Mouse (Mus musculus) embryonic facial prominence, embryonic 12.5 days (tissue): Measurements from ENCODE around the gene Negr1. TPM values are rescaled to one million over a fixed set of nuclear protein-coding genes. Genes with fewer than 3 reads are reported as not detected.
A peak's percentile ranks its signal among the peaks of the same experiment; 100 is the strongest.

Experiments
- ATAC-seq: fragments of 200-750 bp; cut with Nextera tagmentation; 2 replicates; pipeline ENCODE4 v1.8.0; 2017; ENCODE audit not compliant: insufficient number of reproducible peaks, insufficient read depth, low FRiP score, low TSS enrichment
- H3K27ac ChIP-seq: fragments of 300-500 bp; sonication (generic); 2 replicates; pipeline ENCODE4 v1.5.1; 2016; ENCODE audit warnings: mild to moderate bottlenecking
- H3K27me3 ChIP-seq: fragments of 300-500 bp; sonication (generic); 2 replicates; pipeline ENCODE4 v1.6.1; 2016; ENCODE audit warnings: mild to moderate bottlenecking, moderate library complexity
- H3K36me3 ChIP-seq: fragments of 300-500 bp; sonication (generic); 2 replicates; pipeline ENCODE4 v1.6.1; 2016; ENCODE audit warnings: mild to moderate bottlenecking
- H3K4me1 ChIP-seq: fragments of 300-500 bp; sonication (generic); 2 replicates; pipeline ENCODE4 v1.6.1; 2016
- H3K4me2 ChIP-seq: fragments of 300-500 bp; sonication (generic); replicated peaks from 2 replicates; pipeline ENCODE4 v1.6.1; 2016; ENCODE audit warnings: mild to moderate bottlenecking, moderate library complexity
- H3K4me3 ChIP-seq: fragments of 300-500 bp; sonication (generic); 2 replicates; pipeline ENCODE4 v1.5.1; 2016; ENCODE audit warnings: mild to moderate bottlenecking
- H3K9ac ChIP-seq: fragments of 300-500 bp; sonication (generic); 2 replicates; pipeline ENCODE4 v1.6.1; 2016; ENCODE audit warnings: mild to moderate bottlenecking, moderate library complexity
- H3K9me3 ChIP-seq: fragments of 300-500 bp; sonication (generic); 2 replicates; pipeline ENCODE4 v1.6.1; 2016; ENCODE audit warnings: mild to moderate bottlenecking, moderate library complexity
- WGBS: fragments of 180-500 bp; shearing (Covaris S2); methylation state at CpG from one replicate; pipeline ENCODE4 v1.1.7; 2016; 5-methylcytosine and 5-hydroxymethylcytosine counted together
- polyA plus RNA-seq: library from polyadenylated mRNA; unstranded; fragments of >200 nt; fragmentation: Nextera tagmentation; extraction: Ambion mirVana; gene quantifications from 2 replicates; pipeline ENCODE4 v1.2.1, GENCODE M21; 2016

Gene Negr1
- polyA plus RNA-seq, 1 experiment from 2014 or later: 6.0 TPM

- no peak overlapping the region for H3K27ac ChIP-seq
- H3K9ac ChIP-seq: no peak overlapping the region
- no peaks in the 10 kb centered on the region for H3K9me3 ChIP-seq
- H3K4me1 ChIP-seq: no peaks in the 10 kb centered on the region
- H3K4me3 ChIP-seq: no peak overlapping the region
- H3K36me3 ChIP-seq: no peaks in the 10 kb centered on the region
- no peak for ATAC-seq
- H3K4me2 ChIP-seq: no peak overlapping the region
- no peaks in the 10 kb centered on the region for H3K27me3 ChIP-seq
These were observed 719.7 kb downstream of the Negr1 start for GRCm38 (mm10) chr3:157281259-157281658.

- no peak overlapping the region for H3K4me2 ChIP-seq
- H3K27ac ChIP-seq: no peak overlapping the region
- no peak overlapping the region for H3K9ac ChIP-seq
- ATAC-seq: no peak
- no peaks in the 10 kb centered on the region for H3K9me3 ChIP-seq
- no peaks in the 10 kb centered on the region for H3K27me3 ChIP-seq
- H3K4me3 ChIP-seq: no peak overlapping the region
- H3K4me1 ChIP-seq: no peaks in the 10 kb centered on the region
- WGBS: 90% methylated on average over 1 of the region's 1 CpGs
- no peaks in the 10 kb centered on the region for H3K36me3 ChIP-seq
These were observed 729.7 kb downstream of the Negr1 start for GRCm38 (mm10) chr3:157291286-157291685.

GRCm38 (mm10) chr3:157297216-157297615 is 735.6 kb downstream of the Negr1 start:
- no peak overlapping the region for H3K27ac ChIP-seq
- no peaks in the 10 kb centered on the region for H3K36me3 ChIP-seq
- ATAC-seq: no peak
- H3K9me3 ChIP-seq: no peaks in the 10 kb centered on the region
- H3K4me3 ChIP-seq: no peak overlapping the region
- 69% methylated on average over 4 of the region's 4 CpGs for WGBS
- no peaks in the 10 kb centered on the region for H3K4me1 ChIP-seq
- no peak overlapping the region for H3K4me2 ChIP-seq
- no peaks in the 10 kb centered on the region for H3K27me3 ChIP-seq
- no peak overlapping the region for H3K9ac ChIP-seq

GRCm38 (mm10) chr3:157303430-157304116 is 742.0 kb downstream of the Negr1 start:
- H3K36me3 ChIP-seq: no peaks in the 10 kb centered on the region
- no peaks in the 10 kb centered on the region for H3K4me1 ChIP-seq
- 74% methylated on average over 4 of the region's 4 CpGs for WGBS
- H3K9ac ChIP-seq: no peak overlapping the region
- no peaks in the 10 kb centered on the region for H3K27me3 ChIP-seq
- no peak for ATAC-seq
- no peak overlapping the region for H3K4me2 ChIP-seq
- H3K9me3 ChIP-seq: no peaks in the 10 kb centered on the region
- no peak overlapping the region for H3K4me3 ChIP-seq
- H3K27ac ChIP-seq: no peak overlapping the region

- WGBS: 40% methylated on average over 1 of the region's 1 CpGs
- H3K4me2 ChIP-seq: no peak overlapping the region
- H3K9me3 ChIP-seq: no peaks in the 10 kb centered on the region
- H3K27ac ChIP-seq: no peak overlapping the region
- no peak overlapping the region for H3K9ac ChIP-seq
- no peak overlapping the region for H3K4me3 ChIP-seq
- no peaks in the 10 kb centered on the region for H3K27me3 ChIP-seq
- peak; percentile 64; the same call in 1 of the 2 replicates for ATAC-seq
- H3K36me3 ChIP-seq: no peaks in the 10 kb centered on the region
- no peaks in the 10 kb centered on the region for H3K4me1 ChIP-seq
These were observed 759.5 kb downstream of the Negr1 start for GRCm38 (mm10) chr3:157321081-157321573.

- Histone ChIP-seq H3K27ac (no peak overlapping the region), H3K4me1 (no peaks in the 10 kb centered on the region), H3K36me3 (no peaks in the 10 kb centered on the region), H3K9ac (no peak overlapping the region), H3K4me3 (no peak overlapping the region), H3K4me2 (no peak overlapping the region), H3K27me3 (no peaks in the 10 kb centered on the region), H3K9me3 (no peaks in the 10 kb centered on the region)
- no peak for ATAC-seq
- 16% methylated on average over 1 of the region's 1 CpGs for WGBS
These were observed 760.2 kb downstream of the Negr1 start for GRCm38 (mm10) chr3:157321834-157322233.

GRCm38 (mm10) chr3:157334169-157334568 is 772.6 kb downstream of the Negr1 start:
- Histone ChIP-seq H3K4me2 (no peak overlapping the region), H3K27ac (no peak overlapping the region), H3K27me3 (no peaks in the 10 kb centered on the region), H3K9ac (no peak overlapping the region), H3K4me1 (no peaks in the 10 kb centered on the region), H3K9me3 (no peaks in the 10 kb centered on the region), H3K4me3 (no peak overlapping the region), H3K36me3 (no peaks in the 10 kb centered on the region)
- WGBS: 81% methylated on average over 1 of the region's 1 CpGs
- no peak for ATAC-seq

GRCm38 (mm10) chr3:157349480-157349879 is 787.9 kb downstream of the Negr1 start:
- no peaks in the 10 kb centered on the region for H3K36me3 ChIP-seq
- H3K4me1 ChIP-seq: no peaks in the 10 kb centered on the region
- H3K27me3 ChIP-seq: no peaks in the 10 kb centered on the region
- WGBS: 47% methylated on average over 2 of the region's 2 CpGs
- no peak overlapping the region for H3K27ac ChIP-seq
- H3K9ac ChIP-seq: no peak overlapping the region
- H3K4me3 ChIP-seq: no peak overlapping the region
- no peaks in the 10 kb centered on the region for H3K9me3 ChIP-seq
- no peak overlapping the region for H3K4me2 ChIP-seq
- ATAC-seq: no peak

GRCm38 (mm10) chr3:157358905-157359304 is 797.3 kb downstream of the Negr1 start:
- H3K4me3 ChIP-seq: no peak overlapping the region
- no peak overlapping the region for H3K4me2 ChIP-seq
- WGBS: 41% methylated on average over 3 of the region's 3 CpGs
- no peaks in the 10 kb centered on the region for H3K36me3 ChIP-seq
- no peaks in the 10 kb centered on the region for H3K27me3 ChIP-seq
- peak; percentile 93 for ATAC-seq
- 0 out of 2 replicates have a peak overlapping the region, but pooled peaks have one; percentile 54 for H3K27ac ChIP-seq
- no peak overlapping the region for H3K9ac ChIP-seq
- H3K9me3 ChIP-seq: no peaks in the 10 kb centered on the region
- no peaks in the 10 kb centered on the region for H3K4me1 ChIP-seq

GRCm38 (mm10) chr3:157359840-157360239 is 798.2 kb downstream of the Negr1 start:
- Histone ChIP-seq H3K4me1 (no peaks in the 10 kb centered on the region), H3K9ac (no peak overlapping the region), H3K27ac (no peak overlapping the region), H3K9me3 (no peaks in the 10 kb centered on the region), H3K27me3 (no peaks in the 10 kb centered on the region), H3K4me3 (no peak overlapping the region), H3K36me3 (no peaks in the 10 kb centered on the region), H3K4me2 (no peak overlapping the region)
- WGBS: 69% methylated on average over 6 of the region's 6 CpGs
- no peak for ATAC-seq
